Mouse (Mus musculus) small intestine, adult 2 months (tissue): Measurements from ENCODE around the gene H13.

Experiments
- CTCF ChIP-seq: fragments of 200-500 bp; IDR thresholded peaks from 2 replicates; pipeline ENCODE4 v1.5.1; 2012; ENCODE audit warnings: low read depth, mild to moderate bottlenecking, control low read depth, inconsistent platforms, low read length, moderate library complexity, mixed read lengths; ENCODE audit not compliant: insufficient replicate concordance, insufficient read length; ENCODE audit errors: extremely low read depth
- POLR2A ChIP-seq: fragments of 200-500 bp; IDR thresholded peaks from 2 replicates; pipeline ENCODE4 v1.6.1; 2012; ENCODE audit warnings: low read depth, mild to moderate bottlenecking, control low read depth, inconsistent platforms, low read length, moderate library complexity

- TF ChIP-seq CTCF (no peak), POLR2A (no peak)
These were observed 87.5 kb downstream of the H13 start for GRCm38 (mm10) chr2:152756474-152757393.
